Mouse (Mus musculus) spleen, adult 12 weeks (tissue): ENCODE data around the gene Glipr2.

Experiments
- DNase-seq: peaks from one replicate; pipeline ENCODE4 v3.0.0; 2022; ENCODE audit warnings: low spot score

Glipr2 gene

GRCm38 (mm10) chr4:43957292-43957845 is at the start of gene Glipr2:
Gene Glipr2 (plus strand): TSS chr4:43957401.
- DNase-seq = peak; percentile 60

GRCm38 (mm10) chr4:43918221-43918620 is 39.0 kb upstream of the Glipr2 start:
- DNase-seq = no peak

GRCm38 (mm10) chr4:43920602-43921001 is 36.6 kb upstream of the Glipr2 start:
- DNase-seq = no peak

DNA sequence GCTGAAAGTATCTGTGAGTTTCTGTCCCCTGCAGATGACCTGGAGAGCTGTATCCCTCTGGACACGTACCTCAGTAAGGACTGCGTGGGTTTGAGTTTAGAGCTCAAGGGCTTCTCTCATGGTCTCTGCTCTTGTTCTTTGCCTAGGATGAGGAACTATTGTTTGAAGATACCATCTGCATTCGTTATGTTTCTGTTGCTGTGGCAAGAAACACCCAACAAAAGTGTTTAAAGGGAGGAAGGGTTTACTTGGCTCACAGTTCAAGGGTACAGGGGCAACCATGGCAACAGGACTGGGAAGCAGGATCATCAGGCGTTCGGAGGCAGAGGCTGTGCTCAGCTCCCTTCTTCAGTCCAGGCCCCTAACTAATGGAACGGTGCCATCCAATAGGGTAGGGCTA is 32.1 kb upstream of the Glipr2 start:
- DNase-seq = no peak

DNA sequence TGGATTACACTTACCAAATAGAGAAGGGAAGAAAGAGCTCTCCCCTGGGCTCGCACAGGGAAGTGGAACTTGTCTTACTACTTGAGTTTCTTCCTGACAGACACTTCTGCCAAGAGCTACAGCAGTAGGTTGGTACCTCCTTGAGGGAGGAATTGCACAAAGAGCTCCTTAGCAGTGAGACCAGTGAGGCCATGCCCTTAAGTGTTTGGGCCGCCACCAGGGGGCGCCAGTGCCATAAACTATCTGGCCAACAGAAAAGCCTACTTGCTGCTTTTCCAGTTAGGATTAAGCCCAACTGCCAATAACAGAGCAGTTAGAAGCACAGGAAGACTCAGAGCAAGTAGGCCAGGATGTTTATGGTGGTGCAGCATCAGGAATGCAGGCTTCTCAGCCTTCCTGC is 31.4 kb upstream of the Glipr2 start:
- DNase-seq = peak; percentile 65

- peak; percentile 22 for DNase-seq
Measured at GRCm38 (mm10) chr4:43927826-43928225, 29.4 kb upstream of the Glipr2 start.

GRCm38 (mm10) chr4:43931877-43932276 is 25.3 kb upstream of the Glipr2 start:
- no peak for DNase-seq

DNA sequence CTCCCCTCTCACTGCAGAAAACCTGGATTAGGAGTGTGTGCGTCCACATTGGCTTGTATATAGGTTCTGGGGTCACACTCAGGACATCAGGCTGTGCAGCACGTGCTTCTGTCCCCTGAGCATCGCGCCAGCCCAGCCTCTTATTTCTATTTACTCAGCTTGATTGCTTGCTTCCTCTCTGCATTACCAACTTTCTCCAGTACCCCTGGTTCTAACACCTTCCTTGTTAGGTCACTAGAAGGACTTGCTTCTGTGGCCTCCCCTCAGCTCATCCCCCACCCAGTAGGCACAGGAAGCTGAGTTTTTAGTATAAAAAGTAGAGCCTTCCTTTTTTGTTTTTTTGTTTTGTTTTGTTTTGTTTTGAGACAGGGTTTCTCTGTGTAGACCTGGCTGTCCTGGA is 21.0 kb upstream of the Glipr2 start:
- DNase-seq = no peak

GRCm38 (mm10) chr4:43936749-43937674 is 20.2 kb upstream of the Glipr2 start:
- peak; percentile 12 for DNase-seq

DNA sequence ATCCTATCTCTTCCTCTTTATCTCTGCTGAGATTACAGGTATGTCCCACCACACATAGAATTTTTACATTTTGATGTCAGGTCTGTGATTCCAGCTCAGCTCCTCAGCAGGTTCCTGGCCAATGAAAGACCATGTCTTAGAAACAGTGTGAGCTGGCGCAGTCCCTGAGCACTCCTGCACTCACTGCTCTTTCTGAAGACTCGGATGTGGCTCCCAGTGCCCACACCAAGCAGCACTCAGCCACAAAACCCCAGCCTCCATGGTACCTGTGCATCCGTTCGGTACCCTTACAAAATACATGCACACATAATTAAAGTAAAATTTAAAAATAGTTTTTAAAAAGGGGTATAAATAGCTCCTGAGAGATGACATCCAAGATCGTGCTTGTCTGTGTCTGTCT is 15.9 kb upstream of the Glipr2 start:
- DNase-seq = no peak

- no peak for DNase-seq
Measured at GRCm38 (mm10) chr4:43942421-43942820, 14.8 kb upstream of the Glipr2 start.

- no peak for DNase-seq
Measured at GRCm38 (mm10) chr4:43947571-43947970, 9.6 kb upstream of the Glipr2 start.

DNA sequence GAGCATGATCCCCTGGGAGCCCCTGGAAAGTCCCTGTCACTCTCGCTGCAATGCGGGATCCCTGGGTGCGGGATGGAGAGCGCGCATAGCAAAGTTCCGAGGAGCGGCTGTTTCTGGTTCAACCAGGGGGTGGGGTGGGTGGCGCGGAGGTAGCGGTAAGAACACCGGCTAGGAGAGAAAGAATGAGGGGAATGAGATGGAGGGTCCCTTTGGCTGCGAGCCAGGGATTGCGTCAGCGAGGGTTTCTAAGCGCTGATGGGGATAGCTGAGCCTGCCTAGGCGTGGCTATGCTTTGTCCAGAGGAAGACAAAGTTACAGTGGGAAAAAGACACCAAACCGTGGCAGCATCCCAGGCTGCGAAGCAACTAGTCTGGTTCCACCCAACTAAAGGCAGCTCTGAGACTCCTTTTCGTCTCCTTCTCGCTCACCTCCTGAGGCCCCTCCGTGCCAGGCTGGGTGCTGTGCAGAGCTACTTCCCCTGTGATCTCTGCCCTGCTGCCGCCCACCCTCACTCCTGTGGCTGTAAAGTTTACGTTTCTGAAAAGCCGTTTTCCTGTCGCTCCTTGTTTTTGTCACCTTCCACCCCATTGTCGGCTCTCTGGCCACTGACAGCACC is 753 bp downstream of the Glipr2 start:
- no peak for DNase-seq

DNA sequence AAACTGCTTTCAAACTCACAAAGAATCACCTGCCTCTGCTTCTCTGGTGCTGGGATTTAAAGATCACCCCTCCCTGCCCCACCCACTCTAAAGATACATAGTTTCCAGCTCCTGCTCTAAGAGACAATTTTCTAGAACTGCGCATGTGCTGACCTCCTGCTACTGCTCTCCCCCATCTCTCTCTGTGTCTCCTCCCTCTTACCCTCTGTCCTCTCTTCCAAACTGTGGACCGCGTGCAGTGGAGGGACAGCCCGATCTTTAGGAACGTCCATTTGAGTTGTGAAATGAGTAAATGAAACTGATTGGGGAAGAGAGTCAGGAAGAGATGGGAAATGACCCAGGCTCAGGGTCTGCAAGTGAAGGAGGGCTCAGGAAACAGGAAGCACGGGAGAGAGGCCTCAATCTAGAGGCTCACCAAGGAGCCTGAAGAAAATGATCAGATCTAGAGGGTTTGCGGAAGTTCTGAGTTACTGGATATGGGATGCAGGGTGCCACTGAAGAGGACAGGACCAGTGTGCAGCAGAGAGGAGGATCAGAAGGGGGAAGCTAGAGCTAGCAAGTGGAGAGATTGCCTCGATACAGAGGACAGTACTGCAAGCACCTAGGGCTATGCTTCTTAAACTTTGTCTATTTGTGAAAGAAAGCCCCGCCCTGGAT is 2.5 kb downstream of the Glipr2 start:
- DNase-seq = no peak

DNA sequence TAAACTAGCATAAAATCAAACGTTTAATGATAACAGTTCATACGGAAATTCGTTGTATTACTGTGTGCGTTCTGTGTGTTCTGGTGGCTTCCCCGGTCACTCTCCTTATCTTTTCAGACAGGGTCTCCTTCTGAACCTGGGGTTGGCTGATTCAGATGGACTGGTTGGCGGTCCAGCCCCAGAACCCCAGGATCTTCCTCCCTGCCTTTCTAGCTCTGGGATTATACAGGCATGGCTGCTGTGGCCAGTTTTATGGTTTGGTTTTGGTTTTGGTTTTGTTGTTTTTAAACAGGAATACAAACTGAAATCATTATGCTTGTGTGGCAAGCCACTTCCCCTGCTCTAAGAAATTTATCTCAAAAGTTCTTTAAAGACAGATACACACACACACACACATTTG is 3.0 kb downstream of the Glipr2 start:
- DNase-seq = no peak

- peak; percentile 34 for DNase-seq
Measured at GRCm38 (mm10) chr4:43964326-43964833, 7.2 kb downstream of the Glipr2 start.

GRCm38 (mm10) chr4:43964951-43965684 is 7.9 kb downstream of the Glipr2 start:
- no peak for DNase-seq

DNA sequence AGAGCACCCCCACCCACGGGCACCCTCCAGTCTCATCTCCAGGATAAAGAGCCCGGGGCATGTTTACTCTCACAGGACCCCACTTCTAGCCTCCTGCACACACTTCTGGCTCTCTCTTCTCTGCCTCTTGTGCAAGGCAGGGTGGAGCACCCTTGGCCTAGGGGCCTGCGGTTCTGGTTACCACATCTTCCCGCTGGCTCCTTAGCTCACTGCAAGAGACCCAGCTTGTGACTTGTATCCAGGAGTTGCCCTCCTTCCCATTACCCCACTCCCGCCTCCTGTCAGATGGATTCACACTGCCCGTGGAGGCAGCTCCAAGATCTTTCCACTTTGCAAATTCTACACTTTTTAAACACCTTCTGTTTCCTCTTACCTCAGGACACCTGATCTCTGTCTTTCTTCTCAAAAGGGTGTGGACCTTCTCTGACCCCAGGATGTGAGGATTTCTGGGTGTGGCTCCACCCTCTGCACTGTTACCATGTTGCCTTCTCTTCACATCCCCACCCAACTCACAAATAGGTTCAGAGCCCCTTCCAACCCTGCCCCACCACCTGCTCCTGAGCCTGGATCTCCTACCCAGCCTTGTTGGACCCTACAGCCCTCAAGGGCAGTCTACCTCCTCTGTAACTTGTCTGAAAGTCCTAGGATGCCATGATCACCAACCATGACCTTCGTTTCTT is 8.8 kb downstream of the Glipr2 start:
- no peak for DNase-seq

- no peak for DNase-seq
Measured at GRCm38 (mm10) chr4:43968650-43969049, 11.4 kb downstream of the Glipr2 start.

- DNase-seq = no peak
Measured at GRCm38 (mm10) chr4:43969373-43969772, 12.2 kb downstream of the Glipr2 start.
